Mouse (Mus musculus) thymus, postnatal 0 days (tissue): ENCODE data around the gene Fem1b. TPM values are rescaled to one million over a fixed set of nuclear protein-coding genes. Genes with fewer than 3 reads are reported as not detected.
"Not testable (repeated sequence)": the region's sequence is repeated elsewhere in the genome, so short reads cannot be mapped to it uniquely, and the experiment has no call there.

Experiments
- DNase-seq: peaks from one replicate; pipeline ENCODE4 v3.0.0-alpha.2; 2015; ENCODE audit warnings: low spot score
- polyA plus RNA-seq: library from polyadenylated mRNA; unstranded; fragments of >200 nt; fragmentation: Nextera tagmentation; extraction: Ambion mirVana; gene quantifications from 2 replicates; pipeline ENCODE4 v1.2.1, GENCODE M21; 2015

Gene Fem1b
- polyA plus RNA-seq, 1 experiment from 2014 or later: 11.6 TPM

GRCm38 (mm10) chr9:62827939-62828652, 16.4 kb upstream of the Fem1b start:
- peak; percentile 53 for DNase-seq

GRCm38 (mm10) chr9:62826456-62826855, 14.7 kb upstream of the Fem1b start:
- DNase-seq: no peak

GRCm38 (mm10) chr9:62825791-62826393, 14.2 kb upstream of the Fem1b start:
- peak; percentile 67 for DNase-seq

- DNase-seq: no peak
Measured at GRCm38 (mm10) chr9:62821811-62822210, 10.1 kb upstream of the Fem1b start.

GRCm38 (mm10) chr9:62820829-62821228, 9.1 kb upstream of the Fem1b start:
- no peak for DNase-seq

- DNase-seq: not testable (repeated sequence)
Measured at GRCm38 (mm10) chr9:62819910-62820309, 8.2 kb upstream of the Fem1b start.

- DNase-seq: no peak
Measured at GRCm38 (mm10) chr9:62819494-62819893, 7.8 kb upstream of the Fem1b start.

GRCm38 (mm10) chr9:62817828-62818614, 6.3 kb upstream of the Fem1b start:
- DNase-seq: no peak

- DNase-seq: no peak
Measured at GRCm38 (mm10) chr9:62817099-62817571, 5.4 kb upstream of the Fem1b start.

- DNase-seq: no peak
Measured at GRCm38 (mm10) chr9:62816323-62817098, 4.8 kb upstream of the Fem1b start.

- no peak for DNase-seq
Measured at GRCm38 (mm10) chr9:62814751-62815150, 3.0 kb upstream of the Fem1b start.

- no peak for DNase-seq
Measured at GRCm38 (mm10) chr9:62812216-62813049, 699 bp upstream of the Fem1b start.

GRCm38 (mm10) chr9:62810543-62811515, 905 bp downstream of the Fem1b start:
- DNase-seq: peak; percentile 40

GRCm38 (mm10) chr9:62810095-62810494, 1.6 kb downstream of the Fem1b start:
- no peak for DNase-seq

- DNase-seq: not testable (repeated sequence)
Measured at GRCm38 (mm10) chr9:62799218-62799617, 12.5 kb downstream of the Fem1b start.

- no peak for DNase-seq
Measured at GRCm38 (mm10) chr9:62789856-62790255, 21.9 kb downstream of the Fem1b start.

- DNase-seq: no peak
Measured at GRCm38 (mm10) chr9:62786721-62787120, 25.0 kb downstream of the Fem1b start.

- no peak for DNase-seq
Measured at GRCm38 (mm10) chr9:62784233-62784632, 27.5 kb downstream of the Fem1b start.
